Mouse (Mus musculus) gastrocnemius, postnatal 14 days (tissue): ENCODE results near the gene Zfp454. TPM values are rescaled to one million over a fixed set of nuclear protein-coding genes. Genes with fewer than 3 reads are reported as not detected.

Experiments used
- DNase-seq: peaks from one replicate; pipeline ENCODE4 v3.0.0; 2021; ENCODE audit warnings: mixed read lengths
- intact Hi-C: fragments of 180-260 bp; cut with DNase I; formaldehyde crosslinking; loops from one replicate; pipeline ENCODE4 v1.15.1; 2025; ENCODE audit warnings: low total_unique reads
- total RNA-seq, 2 experiments: library from RNA; stranded (reverse); gene quantifications; 2 replicates each; pipeline ENCODE4 v1.2.3; 2021

Gene Zfp454
- total RNA-seq, 2 experiments from 2014 or later: 0.73 to 1.0 TPM

- no peak for DNase-seq
- intact Hi-C loops: no loop called here
Measured at GRCm38 (mm10) chr11:50847047-50847446, 40.4 kb downstream of the Zfp454 start.

GRCm38 (mm10) chr11:50845951-50846350, 41.5 kb downstream of the Zfp454 start:
- no peak for DNase-seq
- intact Hi-C loops: no loop called here

GRCm38 (mm10) chr11:50841023-50841735, 46.3 kb downstream of the Zfp454 start, which contains the start of gene Zfp879:
Gene Zfp879 (minus strand): TSS chr11:50841552.
- intact Hi-C loops: no loop called here
- DNase-seq: peak; percentile 85

- intact Hi-C loops: loop anchor here (10.0 kb wide), 2 partner anchors 99 to 229 kb away; partner anchors contain the start of gene Zfp354b
- DNase-seq: no peak
Measured at GRCm38 (mm10) chr11:50835727-50836126, 51.7 kb downstream of the Zfp454 start.

GRCm38 (mm10) chr11:50827010-50827953, 60.2 kb downstream of the Zfp454 start, which contains the start of gene Zfp354c:
Gene Zfp354c (minus strand): TSS chr11:50827724.
- intact Hi-C loops: no loop called here
- DNase-seq: peak; percentile 89

- DNase-seq: no peak
- intact Hi-C loops: no loop called here
Measured at GRCm38 (mm10) chr11:50826214-50826613, 61.2 kb downstream of the Zfp454 start.

Other genes starting within 250 kb of the Zfp454 start
- gene Zfp354c, start 59.9 kb downstream of the Zfp454 start, total RNA-seq: 1 to 10 TPM; 6.8 to 8.0 TPM
- gene Zfp879, start 46.1 kb downstream of the Zfp454 start, total RNA-seq: 1 to 10 TPM in 1 of 2 experiments, under 1 TPM in 1; 0.92 to 1.0 TPM
- not detected for gene Grm6, start 37.0 kb downstream of the Zfp454 start, total RNA-seq
- gene Zfp2, start 28.5 kb upstream of the Zfp454 start, total RNA-seq: 1 to 10 TPM; 1.9 to 2.4 TPM
- 1 to 10 TPM in 1 of 2 experiments, under 1 TPM in 1; 0.64 to 1.3 TPM for gene Zfp354b, start 44.0 kb upstream of the Zfp454 start, total RNA-seq
- gene 4933414I15Rik, start 56.1 kb upstream of the Zfp454 start, total RNA-seq: not detected
- not detected for gene Prop1, start 66.1 kb upstream of the Zfp454 start, total RNA-seq
- not detected for gene Olfr1378, start 78.9 kb upstream of the Zfp454 start, total RNA-seq
- gene Olfr1377, start 94.3 kb upstream of the Zfp454 start, total RNA-seq: not detected
- not detected for gene Olfr51, start 115.9 kb upstream of the Zfp454 start, total RNA-seq
- gene Olfr54, start 126.6 kb upstream of the Zfp454 start, total RNA-seq: not detected
- not detected for gene Olfr1375, start 160.5 kb upstream of the Zfp454 start, total RNA-seq
- gene Zfp354a, start 171.6 kb upstream of the Zfp454 start, total RNA-seq: 1 to 10 TPM; 1.7 to 1.9 TPM